Mouse (Mus musculus): ENCODE measurements around the gene Lrrk1. TPM values are rescaled to one million over a fixed set of nuclear protein-coding genes. Genes with fewer than 3 reads are reported as not detected.
"Not testable (repeated sequence)": the region's sequence is repeated elsewhere in the genome, so short reads cannot be mapped to it uniquely, and the experiment has no call there.

Lrrk1 gene
- polyA plus RNA-seq, 1 experiment from 2014 or later: 10.1 TPM

DNA sequence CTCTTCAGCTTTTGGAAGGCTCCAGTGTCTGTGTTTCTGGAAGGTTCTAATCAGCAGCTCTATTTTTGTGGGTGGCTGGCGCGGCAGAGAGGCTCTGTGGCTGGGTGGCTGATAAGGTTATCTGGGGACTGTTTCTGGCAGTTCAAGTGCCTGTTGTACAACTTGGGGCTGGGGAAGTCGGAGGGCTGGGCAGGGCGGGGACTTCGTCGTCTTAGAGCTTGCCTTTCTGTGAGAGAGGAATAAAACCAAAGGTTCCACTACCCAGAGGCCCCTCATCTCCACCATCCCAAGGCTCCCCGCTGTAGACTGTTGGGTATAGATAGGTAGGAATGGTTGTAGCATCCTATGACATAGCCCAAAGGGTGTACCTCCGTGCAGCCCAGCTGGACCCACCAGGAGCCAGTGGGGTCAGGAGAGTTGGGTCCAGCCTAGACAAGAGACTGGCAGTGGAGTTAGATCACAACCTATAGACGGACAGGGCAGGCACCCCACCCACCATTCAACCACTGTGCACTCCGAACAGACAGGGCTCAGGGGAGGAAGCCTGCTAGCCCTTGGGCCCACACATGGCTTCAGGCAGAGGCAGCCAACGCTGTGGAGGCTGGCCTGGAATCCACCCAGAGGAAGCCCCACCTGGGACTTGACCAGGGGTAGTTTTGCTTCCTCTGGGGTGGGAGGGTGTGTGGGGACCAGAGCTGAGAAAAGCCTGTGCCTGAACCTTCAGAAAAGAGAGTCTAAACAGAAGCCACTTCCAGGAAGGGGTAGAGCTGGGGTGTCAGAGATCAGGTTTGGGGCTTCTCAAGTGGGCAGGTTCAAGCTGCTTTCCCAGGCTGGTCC lies 191.3 kb downstream of the Lrrk1 start:
- DNase-seq (ENCODE audit: low spot score): peak; percentile 28

DNA sequence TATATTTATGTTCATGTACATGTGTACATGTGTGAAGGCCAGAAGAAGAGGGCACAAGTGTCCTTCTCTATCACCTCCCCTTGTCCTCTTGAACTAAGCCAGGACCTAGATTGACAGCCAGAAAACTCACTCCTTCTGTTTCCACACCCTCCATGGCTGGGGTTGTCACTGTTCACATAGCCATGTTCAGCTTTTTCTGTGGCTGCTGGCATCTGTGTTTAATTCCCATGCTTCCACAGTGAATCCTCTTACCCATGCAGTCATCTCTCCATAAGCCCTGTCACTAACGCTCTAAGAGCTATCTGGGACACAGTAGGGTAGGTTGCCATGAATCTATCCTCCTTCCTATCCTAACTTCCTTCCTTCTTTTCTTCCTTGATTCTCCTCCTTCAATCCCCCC lies 192.3 kb downstream of the Lrrk1 start:
- no peak for DNase-seq (ENCODE audit: low spot score)

DNA sequence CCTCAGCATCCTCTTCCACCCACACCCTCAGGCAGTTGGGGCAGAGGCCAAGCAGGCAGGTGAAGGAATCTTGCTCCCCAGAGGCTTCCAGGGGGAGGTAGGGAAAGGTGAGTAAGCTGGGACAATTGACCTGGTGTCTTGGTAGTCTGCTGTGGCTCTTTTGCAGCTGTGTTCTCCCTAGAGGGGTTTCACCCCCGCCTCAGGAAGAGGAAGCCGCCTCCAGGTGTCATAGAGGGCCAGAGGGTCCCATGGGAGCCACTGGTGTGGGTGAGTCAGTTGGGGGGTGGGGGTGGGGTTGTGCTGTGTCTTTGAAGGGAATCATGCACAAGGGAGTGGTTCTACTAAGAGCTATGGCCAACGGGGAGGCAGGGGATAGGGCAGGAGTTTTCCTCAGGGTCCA lies 193.6 kb downstream of the Lrrk1 start:
- DNase-seq (ENCODE audit: low spot score): no peak

DNA sequence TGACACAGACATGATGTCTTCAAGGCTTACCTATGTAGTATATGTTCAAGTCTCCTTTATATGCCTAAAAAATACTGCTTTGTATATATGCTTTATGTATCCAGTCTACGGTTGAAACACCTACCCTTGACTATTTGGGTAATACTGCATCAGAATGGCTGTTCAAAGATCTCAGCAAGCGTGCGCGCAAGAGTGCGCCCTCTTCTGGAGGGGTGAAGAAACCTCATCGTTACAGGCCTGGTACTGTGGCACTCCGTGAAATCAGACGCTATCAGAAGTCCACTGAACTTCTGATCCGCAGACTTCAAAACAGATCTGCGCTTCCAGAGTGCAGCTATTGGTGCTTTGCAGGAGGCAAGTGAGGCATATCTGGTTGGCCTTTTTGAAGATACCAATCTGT lies 197.8 kb downstream of the Lrrk1 start:
- not testable (repeated sequence) for DNase-seq (ENCODE audit: low spot score)

DNA sequence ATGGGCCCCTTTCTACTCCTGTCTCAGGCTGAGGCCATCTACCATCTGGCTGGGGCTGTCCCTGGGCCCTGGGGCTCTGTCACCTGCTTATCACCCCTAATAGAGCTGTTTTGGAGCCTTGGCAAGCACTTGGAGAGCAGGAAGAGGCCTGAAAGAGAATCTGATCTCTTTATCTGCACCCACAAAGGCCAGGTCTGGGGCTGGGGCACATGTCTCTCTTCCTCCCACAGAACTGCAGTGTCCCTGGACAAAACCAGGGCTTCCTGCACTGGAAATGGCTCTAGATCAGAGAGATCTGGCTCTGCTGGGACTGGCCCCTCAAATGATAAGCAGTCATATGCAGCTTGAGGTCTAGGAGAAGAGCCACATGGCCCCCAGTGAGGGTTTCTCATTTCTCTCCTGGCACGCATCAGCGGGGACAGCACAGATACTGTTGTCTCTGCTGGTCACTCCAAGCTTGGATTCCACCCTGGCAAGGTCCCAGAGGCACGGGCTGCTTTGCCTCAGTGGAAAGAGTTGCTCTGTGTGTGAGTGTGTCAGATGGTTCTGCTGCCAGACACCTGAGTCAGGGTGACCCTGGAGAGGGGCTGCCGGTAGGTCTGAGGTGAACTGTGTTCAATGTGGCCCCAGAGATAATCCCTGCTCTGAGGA lies 200.4 kb downstream of the Lrrk1 start:
- no peak for DNase-seq (ENCODE audit: low spot score)

DNA sequence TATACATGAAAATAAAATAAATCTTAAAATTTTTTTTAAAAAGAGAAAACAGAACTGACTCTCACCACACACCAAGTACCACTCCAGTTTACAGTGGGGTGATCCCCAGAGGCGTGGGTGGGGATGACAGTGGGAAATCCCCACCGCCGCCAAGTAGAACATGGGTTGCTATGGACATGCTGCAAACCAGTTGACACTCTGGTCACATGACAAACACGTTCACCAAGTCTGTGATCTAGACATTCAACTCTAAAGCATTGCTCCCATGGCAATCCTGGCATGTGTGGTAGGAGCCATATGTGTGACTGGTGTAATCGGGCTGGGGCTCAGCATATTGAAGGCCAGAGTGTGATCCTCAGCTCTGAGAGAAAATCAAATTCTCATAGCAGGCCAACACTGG lies 202.8 kb downstream of the Lrrk1 start:
- no peak for DNase-seq (ENCODE audit: low spot score)

DNA sequence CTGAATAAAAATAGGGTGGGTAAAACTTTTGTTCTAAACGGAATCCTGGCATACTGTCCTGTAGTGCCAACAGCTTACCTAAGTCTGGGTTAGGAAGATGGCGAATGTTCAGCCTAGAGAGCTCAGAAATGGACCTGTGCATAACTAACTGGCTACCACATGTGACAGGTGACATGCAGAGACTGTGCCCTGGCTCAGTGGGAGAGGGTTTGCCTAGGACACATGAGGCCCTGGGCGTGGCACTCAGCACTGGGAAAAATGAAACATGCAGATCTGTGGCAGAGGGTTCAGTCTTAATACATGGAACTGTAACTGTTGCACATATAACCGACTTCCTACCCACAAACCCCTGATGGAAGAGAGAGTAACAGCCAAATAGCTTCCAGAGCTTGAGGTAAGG lies 204.1 kb downstream of the Lrrk1 start:
- no peak for DNase-seq (ENCODE audit: low spot score)

DNA sequence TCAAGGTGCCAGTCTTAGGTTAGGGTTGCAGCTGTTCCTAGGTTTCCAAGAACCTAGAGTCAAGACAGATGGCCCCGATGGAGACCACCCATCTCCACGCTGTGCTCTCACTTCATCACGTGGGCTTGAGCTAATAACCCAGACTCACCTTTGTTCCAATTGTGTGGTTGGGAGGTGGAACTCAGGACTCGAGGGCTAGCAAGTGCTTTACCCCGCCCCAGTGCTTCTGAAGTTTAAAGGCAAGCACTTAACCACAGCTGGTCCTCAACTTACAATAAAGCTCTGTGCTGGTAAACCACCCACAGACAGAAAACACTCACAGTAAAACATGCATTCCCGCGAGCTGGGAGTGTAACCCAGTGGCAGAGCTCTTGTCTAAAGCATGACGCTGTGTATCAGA lies 204.7 kb downstream of the Lrrk1 start:
- DNase-seq (ENCODE audit: low spot score): no peak

DNA sequence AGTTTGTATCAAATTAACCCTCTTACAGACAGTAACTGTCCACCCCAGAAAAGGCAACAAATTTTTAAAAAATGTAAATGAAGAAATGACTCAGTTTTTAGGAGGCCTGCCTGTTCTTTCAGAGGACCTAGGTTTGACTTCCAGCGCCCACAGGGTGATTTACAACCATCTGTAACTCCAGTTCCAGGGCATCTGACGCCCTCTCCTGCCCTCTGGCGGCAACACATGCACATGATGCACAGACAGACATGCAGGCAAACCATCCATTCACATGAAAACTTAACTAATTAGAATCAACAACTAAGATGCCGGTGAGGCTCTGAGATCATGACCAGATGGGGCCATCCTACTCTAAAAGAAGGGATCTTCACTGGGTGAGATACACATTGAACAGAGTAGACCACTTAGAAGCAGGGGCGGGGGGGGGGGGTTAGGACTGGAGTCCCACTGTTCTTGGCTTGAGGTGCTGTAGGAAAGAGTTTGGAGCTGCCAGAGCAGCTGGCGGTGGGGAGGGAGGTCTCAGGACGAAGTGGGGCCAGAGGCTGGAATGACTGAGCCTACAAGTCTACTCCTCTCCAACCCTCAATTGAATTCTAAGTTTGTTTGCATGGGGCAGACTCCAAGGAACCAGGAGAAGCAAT lies 206.0 kb downstream of the Lrrk1 start:
- no peak for DNase-seq (ENCODE audit: low spot score)

DNA sequence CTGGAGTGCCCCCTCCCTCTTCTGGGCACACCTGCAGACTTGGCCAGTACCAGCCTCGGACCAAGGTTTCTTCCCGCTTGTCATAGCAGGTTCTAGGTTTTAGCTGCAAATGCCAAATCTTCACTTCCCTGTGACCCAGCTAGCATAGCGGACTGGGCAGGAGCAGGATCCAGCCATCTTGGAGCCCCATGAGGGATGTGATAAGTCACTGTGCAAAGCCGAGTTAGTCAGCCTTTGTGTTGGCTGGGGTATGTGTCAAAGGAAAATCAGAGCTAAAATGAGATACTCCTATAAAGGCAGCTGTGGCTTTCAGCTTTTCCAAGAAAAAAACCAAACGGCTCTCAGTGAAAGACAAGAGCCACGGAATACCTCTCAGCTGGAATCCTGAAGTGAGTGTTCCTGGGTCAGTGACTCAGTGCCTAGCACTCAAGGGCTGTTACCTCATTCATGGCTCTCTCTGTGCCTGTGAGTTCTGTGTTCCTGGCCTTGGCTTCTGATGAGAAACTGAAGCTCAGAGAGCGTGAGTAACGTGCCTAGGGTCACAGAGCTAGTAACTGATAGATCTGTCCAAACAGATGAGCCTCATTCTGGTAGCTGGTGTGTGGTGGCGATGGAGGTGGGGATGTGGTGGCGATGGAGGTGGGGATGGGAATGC lies 207.3 kb downstream of the Lrrk1 start:
- no peak for DNase-seq (ENCODE audit: low spot score)

DNA sequence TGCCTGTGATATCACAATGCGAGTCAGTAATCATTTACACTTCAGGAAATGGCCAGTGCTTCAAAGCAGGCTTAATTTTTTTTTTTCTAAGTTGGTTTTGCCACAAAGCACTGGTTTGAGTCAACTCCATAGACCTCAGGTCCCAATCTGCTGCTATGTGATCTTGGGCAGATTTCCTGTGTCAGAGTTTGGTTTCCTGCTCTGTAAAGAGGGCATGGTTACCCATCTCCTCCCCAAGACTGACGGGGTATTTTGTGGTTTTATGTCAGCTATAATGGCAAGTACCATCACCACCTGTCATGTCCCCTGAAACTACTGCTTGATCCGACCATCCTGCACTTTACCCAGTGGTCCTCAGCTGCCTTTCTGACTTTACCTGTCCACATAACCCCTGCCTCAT lies 207.9 kb downstream of the Lrrk1 start:
- DNase-seq (ENCODE audit: low spot score): peak; percentile 57

DNA sequence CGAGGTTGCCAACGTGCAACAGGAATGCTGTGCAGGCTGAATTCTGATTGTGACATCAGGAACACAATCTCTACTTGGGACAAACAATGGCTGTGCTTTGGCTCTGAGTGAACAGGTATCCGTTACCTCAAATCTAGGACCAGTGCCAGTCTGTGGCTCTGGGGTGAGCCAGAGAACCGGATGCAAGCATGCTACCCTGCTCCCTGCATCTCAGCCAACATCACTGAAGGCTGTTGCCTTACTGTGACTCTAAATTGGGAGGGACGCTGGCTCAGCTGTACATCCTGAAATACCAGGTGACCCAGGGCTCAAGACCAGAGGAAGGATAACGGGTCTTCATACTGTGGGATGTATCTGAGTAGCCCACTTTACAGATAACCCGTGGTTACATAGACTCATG lies 208.4 kb downstream of the Lrrk1 start:
- no peak for DNase-seq (ENCODE audit: low spot score)

DNA sequence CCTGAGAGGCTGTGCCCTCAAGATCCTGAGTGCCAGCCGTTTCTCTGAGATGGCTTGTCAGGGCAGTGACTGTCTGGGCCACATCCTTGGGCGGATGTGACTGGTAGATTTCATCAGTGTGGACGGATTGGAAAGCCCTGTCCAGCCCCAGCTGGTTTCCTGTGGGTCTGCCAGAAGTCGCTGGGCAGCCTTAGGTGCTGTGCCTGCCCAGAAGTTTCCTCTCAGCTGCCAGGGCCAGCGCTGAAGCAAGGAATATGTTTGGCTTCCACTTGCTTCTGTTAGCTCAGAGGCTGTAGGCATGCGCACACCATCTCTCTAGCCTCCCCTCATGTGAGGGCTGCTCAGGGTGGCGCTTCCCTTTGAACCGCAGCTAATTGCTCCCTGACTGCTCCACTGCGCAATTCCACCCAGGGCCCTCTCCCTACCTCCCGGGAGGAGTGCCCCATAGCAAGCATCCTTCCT lies 209.0 kb downstream of the Lrrk1 start:
- no peak for DNase-seq (ENCODE audit: low spot score)

DNA sequence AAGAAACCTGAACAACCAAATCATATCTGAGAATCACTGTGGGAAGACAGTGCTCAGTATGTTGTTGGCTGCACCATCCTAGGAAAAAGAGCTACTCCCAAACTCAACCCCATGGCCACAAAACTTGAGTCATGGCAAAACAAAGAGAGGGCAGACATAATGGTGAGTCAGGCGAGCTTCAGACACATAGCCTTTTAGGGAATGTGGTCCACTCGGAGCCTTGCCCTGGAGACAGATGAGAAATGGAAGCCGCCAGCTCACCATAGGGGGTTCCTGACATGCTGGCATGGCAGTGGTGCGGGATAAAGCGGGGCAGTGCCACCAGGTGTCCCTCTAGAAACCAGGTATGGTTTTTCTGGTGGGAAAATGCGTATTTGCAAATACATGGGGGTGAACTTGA lies 210.0 kb downstream of the Lrrk1 start:
- no peak for DNase-seq (ENCODE audit: low spot score)

DNA sequence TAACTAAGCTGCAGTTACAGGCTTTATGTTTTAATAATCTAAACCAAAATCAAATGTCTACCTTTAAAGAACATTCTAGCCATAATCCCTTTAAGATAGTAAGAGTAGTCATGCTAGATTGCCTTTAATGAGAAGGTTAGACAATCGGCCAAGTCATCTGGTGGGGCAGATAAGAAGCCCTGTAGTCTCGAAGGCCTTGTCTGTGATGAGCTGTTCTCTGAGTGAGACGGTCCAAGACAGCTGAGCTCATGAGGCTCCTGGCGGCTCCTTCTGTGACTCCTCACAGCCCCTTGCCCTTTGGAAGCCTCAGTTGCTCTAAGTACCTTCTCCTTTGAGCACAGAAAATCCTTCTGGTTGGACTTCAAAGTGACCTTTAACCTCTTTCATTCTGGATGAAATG lies 211.2 kb downstream of the Lrrk1 start:
- no peak for DNase-seq (ENCODE audit: low spot score)

Small RNAs within 50 kb of the gene (microRNA-seq; reads per million reads assigned to microRNA genes)
- gene Mir7057 (ENCODE audit: borderline number of aligned reads): not detected

Other genes starting within 250 kb of the Lrrk1 start
- gene Gm10974, start 22.4 kb downstream of the Lrrk1 start, polyA plus RNA-seq (2015; fragmentation: Nextera tagmentation; extraction: Ambion mirVana): not detected in 2 replicates
- 2.6 and 2.9 TPM in 2 replicates for gene Aldh1a3, start 39.2 kb upstream of the Lrrk1 start, polyA plus RNA-seq (2015; fragmentation: Nextera tagmentation; extraction: Ambion mirVana)